Mouse (Mus musculus) heart, adult 9 months (tissue): ENCODE measurements around the gene Sox5.

ENCODE experiments used
- DNase-seq, 2 experiments: peaks; one replicate each; pipeline ENCODE4 v3.0.0; 2022; ENCODE audit warnings: low spot score in 2 of 2

Gene Sox5

GRCm38 (mm10) chr6:143957063-143957462, 824.7 kb downstream of the Sox5 start:
- no peak for DNase-seq

- DNase-seq = no peak
Observed at GRCm38 (mm10) chr6:143948553-143949308, 833.0 kb downstream of the Sox5 start.

- DNase-seq = no peak
Observed at GRCm38 (mm10) chr6:143948071-143948470, 833.7 kb downstream of the Sox5 start.

GRCm38 (mm10) chr6:143943126-143943525, 838.7 kb downstream of the Sox5 start:
- DNase-seq = no peak

GRCm38 (mm10) chr6:143941291-143941785, 840.4 kb downstream of the Sox5 start:
- no peak for DNase-seq

GRCm38 (mm10) chr6:143923146-143923545, 858.6 kb downstream of the Sox5 start:
- no peak for DNase-seq

GRCm38 (mm10) chr6:143918405-143918947, 863.3 kb downstream of the Sox5 start:
- no peak for DNase-seq

- DNase-seq = no peak
Observed at GRCm38 (mm10) chr6:143916152-143916735, 865.5 kb downstream of the Sox5 start.

- no peak for DNase-seq
Observed at GRCm38 (mm10) chr6:143915686-143916085, 866.1 kb downstream of the Sox5 start.

GRCm38 (mm10) chr6:143912316-143912715, 869.5 kb downstream of the Sox5 start:
- DNase-seq = no peak

- DNase-seq = no peak
Observed at GRCm38 (mm10) chr6:143904693-143905031, 877.1 kb downstream of the Sox5 start.

- DNase-seq = no peak
Observed at GRCm38 (mm10) chr6:143903981-143904692, 877.6 kb downstream of the Sox5 start.

GRCm38 (mm10) chr6:143900871-143901270, 880.9 kb downstream of the Sox5 start:
- DNase-seq = no peak

- DNase-seq = no peak
Observed at GRCm38 (mm10) chr6:143895092-143895491, 886.7 kb downstream of the Sox5 start.

- no peak for DNase-seq
Observed at GRCm38 (mm10) chr6:143892869-143893268, 888.9 kb downstream of the Sox5 start.

- no peak for DNase-seq
Observed at GRCm38 (mm10) chr6:143888556-143888955, 893.2 kb downstream of the Sox5 start.

- DNase-seq = no peak
Observed at GRCm38 (mm10) chr6:143878525-143878924, 903.3 kb downstream of the Sox5 start.

GRCm38 (mm10) chr6:143868790-143869189, 913.0 kb downstream of the Sox5 start:
- DNase-seq = no peak

GRCm38 (mm10) chr6:143868155-143868685, 913.6 kb downstream of the Sox5 start:
- DNase-seq = no peak

- no peak for DNase-seq
Observed at GRCm38 (mm10) chr6:143867029-143867428, 914.7 kb downstream of the Sox5 start.

GRCm38 (mm10) chr6:143866566-143866965, 915.2 kb downstream of the Sox5 start:
- no peak for DNase-seq

GRCm38 (mm10) chr6:143862611-143863110, 919.1 kb downstream of the Sox5 start:
- DNase-seq = no peak
